Mouse (Mus musculus) Patski (cell line): ENCODE measurements at regions not wholly inside any gene's neighbourhood (a gene's known extent, or its start where the extent isn't known, plus 50 kb on each side); places are given as distances from the start of the nearest gene placed in this dataset.

Experiments
- ATAC-seq: fragments of 100-300 bp; one replicate; pipeline ENCODE4 v1.8.0; 2021
- CTCF ChIA-PET: fragments of 350-600 bp; sonication (Branson Sonifier 250); formaldehyde crosslinking; loops from one replicate; lab custom pipeline; 2022; ENCODE audit warnings: inconsistent platforms; lab: Charles Lee
- POLR2A ChIA-PET: fragments of 350-600 bp; sonication (Branson Sonifier 250); formaldehyde crosslinking; loops from one replicate; lab custom pipeline; 2022; ENCODE audit warnings: antibody characterized with exemption, inconsistent platforms; lab: Charles Lee
- DNase-seq: peaks from one replicate; pipeline ENCODE4 v3.0.0-alpha.2; 2011; ENCODE audit warnings: low read depth, low spot score
- H3K27me3 ChIP-seq: fragments of 371-371 bp; one replicate; pipeline ENCODE4 v1.5.1; 2021
- CTCF ChIP-seq: fragments of 100-300 bp; IDR thresholded peaks from one replicate; pipeline ENCODE4 v1.5.1; 2021
- in situ Hi-C: fragments of 300-500 bp; cut with MboI; formaldehyde crosslinking; loops from 3 replicates; pipeline ENCODE4 v1.11.1; 2018; ENCODE audit warnings: low pct_unique_long_range_greater_than_20kb, mixed read lengths

DNA sequence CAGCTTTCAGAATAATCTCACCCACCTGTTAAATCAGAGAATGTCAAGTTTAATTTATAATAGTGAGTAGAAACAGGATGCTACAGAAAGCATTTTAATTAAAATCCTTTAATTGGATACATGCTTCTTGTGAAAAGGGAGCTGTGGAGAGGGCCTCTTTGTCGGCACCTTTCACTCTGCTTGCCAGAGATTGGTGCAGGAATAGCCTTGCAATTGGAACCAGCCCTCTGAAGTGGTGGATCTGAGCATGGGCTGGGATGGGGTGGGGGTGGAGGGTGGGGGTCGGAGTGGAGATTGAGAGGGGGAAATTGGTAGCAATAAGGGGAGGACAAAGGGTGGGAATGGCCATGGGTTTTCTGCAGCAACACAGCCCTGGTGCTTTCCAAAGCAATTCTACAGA lies 207.2 kb downstream of the Tbx15 start:
- in situ Hi-C loops: no loop called here
- no peak for ATAC-seq
- no peaks in the 10 kb centered on the region for H3K27me3 ChIP-seq
- CTCF ChIA-PET: interaction anchor here (1.5 kb wide), 1 partner anchor 25 kb away, joined by 3 read pairs; no protein-coding TSS in a partner anchor
- no peak for DNase-seq
- POLR2A ChIA-PET: no interaction called here
- TF ChIP-seq CTCF: no peak

GRCm38 (mm10) chr3:99447813-99448212 lies 207.6 kb downstream of the Tbx15 start:
- POLR2A ChIA-PET: no interaction called here
- in situ Hi-C loops: no loop called here

GRCm38 (mm10) chr3:99459036-99459863 lies 219.1 kb downstream of the Tbx15 start:
- CTCF ChIA-PET: no interaction called here
- DNase-seq (no peak), ATAC-seq (no peak)

More at GRCm38 (mm10) chr3:99447813-99448212, 207.6 kb downstream of the Tbx15 start:
- no peaks in the 10 kb centered on the region for H3K27me3 ChIP-seq
- TF ChIP-seq CTCF: no peak
- CTCF ChIA-PET: interaction anchor here (1.5 kb wide), 1 partner anchor 24 kb away, joined by 3 read pairs; no protein-coding TSS in a partner anchor
- ATAC-seq (no peak), DNase-seq (no peak)

DNA sequence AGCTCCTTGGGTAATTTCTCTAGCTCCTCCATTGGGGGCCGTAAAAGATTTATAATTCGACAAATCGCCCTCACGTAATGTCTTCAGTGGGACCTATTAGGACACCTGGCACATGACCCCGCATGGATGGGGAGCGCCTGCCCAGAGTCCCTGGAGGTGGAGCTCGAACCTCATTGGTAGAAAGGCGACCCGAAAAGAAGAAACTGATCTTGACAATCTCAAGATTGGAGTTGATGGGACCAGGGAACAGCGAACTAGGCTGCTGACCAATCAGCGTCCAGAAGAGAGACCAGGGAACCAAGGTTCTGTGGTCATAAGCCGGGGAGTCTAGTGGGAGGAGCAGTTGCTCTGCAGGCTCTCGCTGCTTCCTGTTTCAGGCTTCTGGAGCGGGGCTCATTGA lies 259.8 kb downstream of the Tbx15 start:
- DNase-seq (no peak), ATAC-seq (no peak)
- in situ Hi-C loops: no loop called here
- no peaks in the 10 kb centered on the region for H3K27me3 ChIP-seq
- POLR2A ChIA-PET: no interaction called here
- no peak for TF ChIP-seq CTCF
- CTCF ChIA-PET: no interaction called here

More at GRCm38 (mm10) chr3:99459036-99459863, 219.1 kb downstream of the Tbx15 start:
- H3K27me3 ChIP-seq: no peaks in the 10 kb centered on the region
- TF ChIP-seq CTCF: no peak
- in situ Hi-C loops: no loop called here
- POLR2A ChIA-PET: no interaction called here

DNA sequence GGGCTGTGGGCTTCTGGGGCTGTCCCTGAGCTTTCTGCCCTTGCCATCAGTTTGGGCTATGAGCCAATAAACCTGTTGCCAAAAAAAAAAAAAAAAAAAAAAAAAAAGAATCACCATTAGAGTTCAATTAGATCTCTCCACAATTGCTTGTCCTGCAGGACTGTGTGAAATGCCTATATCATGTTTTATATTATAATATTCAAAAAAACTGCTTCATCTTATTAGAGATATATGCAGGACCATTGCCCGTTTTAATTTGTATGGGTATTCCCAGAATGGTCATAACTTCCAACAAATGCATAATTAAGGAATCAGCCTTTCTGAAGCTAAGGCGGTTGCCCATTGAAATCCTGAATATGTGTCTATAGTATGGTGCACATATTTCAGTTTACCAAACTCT lies 264.6 kb downstream of the Tbx15 start:
- DNase-seq (no peak), ATAC-seq (no peak)
- in situ Hi-C loops: no loop called here
- CTCF ChIA-PET: no interaction called here
- H3K27me3 ChIP-seq: no peaks in the 10 kb centered on the region
- TF ChIP-seq CTCF: no peak
- POLR2A ChIA-PET: no interaction called here

GRCm38 (mm10) chr3:99512250-99512649 lies 272.1 kb downstream of the Tbx15 start:
- TF ChIP-seq CTCF: no peak
- ChIA-PET POLR2A (no interaction called here), CTCF (interaction anchor here (0.9 kb wide), 1 partner anchor 16 kb away, joined by 3 read pairs; no protein-coding TSS in a partner anchor)
- H3K27me3 ChIP-seq: no peaks in the 10 kb centered on the region
- DNase-seq: no peak
- no peak for ATAC-seq
- in situ Hi-C loops: no loop called here

GRCm38 (mm10) chr3:99512933-99513332 lies 272.8 kb downstream of the Tbx15 start:
- in situ Hi-C loops: no loop called here
- ATAC-seq (no peak), DNase-seq (no peak)
- POLR2A ChIA-PET: no interaction called here
- CTCF ChIA-PET: interaction anchor here (0.9 to 1.1 kb wide), 2 partner anchors 17 to 31 kb away, joined by 3 read pairs; no protein-coding TSS in a partner anchor
- H3K27me3 ChIP-seq: no peaks in the 10 kb centered on the region
- TF ChIP-seq CTCF: no peak

DNA sequence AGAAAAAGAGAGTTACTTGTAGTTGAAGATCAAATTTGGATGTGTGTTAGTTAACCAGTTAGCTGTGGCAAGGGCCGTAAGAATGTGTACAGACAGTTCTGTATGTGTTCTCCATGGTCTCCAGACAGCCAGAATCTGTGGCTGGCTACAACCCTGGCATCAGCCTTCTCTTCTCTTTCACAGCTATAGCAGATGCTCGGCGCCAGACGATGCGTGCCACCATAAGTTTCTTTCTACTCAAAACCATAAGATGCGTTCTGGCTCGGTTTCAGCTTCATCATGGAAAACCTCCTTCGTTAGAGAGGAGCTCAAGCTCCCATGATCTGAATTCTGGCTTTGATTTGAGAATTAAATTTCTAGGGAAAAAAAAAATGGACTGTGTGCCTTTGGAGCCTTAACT lies 275.6 kb downstream of the Tbx15 start:
- POLR2A ChIA-PET: no interaction called here
- no peaks in the 10 kb centered on the region for H3K27me3 ChIP-seq
- no peak for TF ChIP-seq CTCF
- CTCF ChIA-PET: interaction anchor here (0.8 to 1.5 kb wide), 2 partner anchors 12 to 145 kb away, joined by 3 read pairs; no protein-coding TSS in a partner anchor
- no peak for DNase-seq
- ATAC-seq: no peak
- in situ Hi-C loops: no loop called here

DNA sequence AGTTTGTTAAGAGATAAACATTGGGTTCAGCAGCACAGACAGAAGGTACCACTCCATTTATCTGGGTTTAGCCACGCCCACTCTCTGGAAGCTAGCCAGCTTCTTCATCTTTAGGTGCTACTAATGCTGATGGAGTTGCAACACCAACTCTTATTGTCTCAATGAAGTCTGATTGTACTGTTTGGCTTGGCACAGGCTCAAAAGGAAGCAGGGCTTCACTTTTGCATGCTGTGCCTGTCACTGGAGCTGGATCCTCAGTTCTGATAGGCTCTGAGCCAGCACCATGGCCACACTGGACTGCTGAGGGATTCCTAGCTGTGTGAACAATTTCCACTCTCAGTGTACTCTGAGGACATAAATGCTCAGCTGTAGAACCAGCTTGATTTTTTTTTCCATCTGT lies 320.7 kb downstream of the Tbx15 start:
- CTCF ChIA-PET: no interaction called here
- no peaks in the 10 kb centered on the region for H3K27me3 ChIP-seq
- no peak for ATAC-seq
- no peak for TF ChIP-seq CTCF
- POLR2A ChIA-PET: no interaction called here
- DNase-seq: no peak
- in situ Hi-C loops: no loop called here

- POLR2A ChIA-PET: no interaction called here
- TF ChIP-seq CTCF: no peak
- CTCF ChIA-PET: interaction anchor here (1.1 to 1.5 kb wide), 2 partner anchors 19 to 29 kb away, joined by 3 read pairs; no protein-coding TSS in a partner anchor
- no peak for ATAC-seq
- H3K27me3 ChIP-seq: no peaks in the 10 kb centered on the region
- in situ Hi-C loops: no loop called here
- no peak for DNase-seq
Observed at GRCm38 (mm10) chr3:99573335-99573976, 311.8 kb upstream of the Spag17 start.

DNA sequence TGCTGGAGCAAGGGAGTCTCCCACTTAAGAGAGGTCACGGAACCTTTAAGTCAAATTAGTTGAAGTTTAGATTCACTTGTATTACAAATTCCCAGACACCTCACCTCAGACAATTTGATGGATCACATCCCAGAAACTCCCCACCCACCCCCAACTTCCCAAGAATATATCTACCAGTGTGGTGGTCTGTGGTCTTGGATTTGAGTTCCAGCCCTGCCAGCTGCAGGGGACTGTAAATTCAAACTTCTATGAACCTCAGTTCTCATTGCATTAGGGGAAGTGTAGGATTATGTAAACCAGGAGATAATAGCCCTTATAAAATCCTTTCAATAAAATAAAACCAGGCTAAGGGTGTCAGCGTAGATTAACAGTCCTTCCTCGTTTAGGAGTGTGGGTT lies 311.2 kb upstream of the Spag17 start:
- DNase-seq (no peak), ATAC-seq (no peak)
- POLR2A ChIA-PET: no interaction called here
- in situ Hi-C loops: no loop called here
- TF ChIP-seq CTCF: no peak
- no peaks in the 10 kb centered on the region for H3K27me3 ChIP-seq
- CTCF ChIA-PET: interaction anchor here (1.1 to 1.5 kb wide), 3 partner anchors 20 to 43 kb away, joined by 3 read pairs; no protein-coding TSS in a partner anchor
